Mouse (Mus musculus) T-helper 2 cell (primary cell): ENCODE results near the gene Snapc1.

Source experiments
- in situ Hi-C: fragments of 300-600 bp; cut with MboI, MseI; formaldehyde crosslinking; loops from one replicate; pipeline ENCODE4 v1.15.1; 2025; ENCODE audit warnings: high pct_unique_total_duplicates

Gene Snapc1

GRCm38 (mm10) chr12:73964291-73965281 lies at the start of gene Snapc1:
TSS of gene Snapc1 (plus strand) at chr12:73964481.
- in situ Hi-C loops, result loop anchor here (25.0 kb wide), 1 partner anchor 252 kb away; no protein-coding TSS in a partner anchor

GRCm38 (mm10) chr12:73918479-73918878 lies 45.8 kb upstream of the Snapc1 start:
- in situ Hi-C loops, result no loop called here

GRCm38 (mm10) chr12:73930266-73930665 lies 34.0 kb upstream of the Snapc1 start:
- in situ Hi-C loops, result no loop called here

GRCm38 (mm10) chr12:73931274-73931673 lies 33.0 kb upstream of the Snapc1 start:
- in situ Hi-C loops, result no loop called here

GRCm38 (mm10) chr12:73934528-73934927 lies 29.8 kb upstream of the Snapc1 start:
- in situ Hi-C loops, result no loop called here

- in situ Hi-C loops, result no loop called here
Observed at GRCm38 (mm10) chr12:73937353-73937752, 26.9 kb upstream of the Snapc1 start, which contains the start of gene Gm49321. TSS of gene Gm49321 (plus strand) at chr12:73937653.

GRCm38 (mm10) chr12:73939542-73939941 lies 24.7 kb upstream of the Snapc1 start:
- in situ Hi-C loops, result no loop called here

- in situ Hi-C loops, result no loop called here
Observed at GRCm38 (mm10) chr12:73948415-73948814, 15.9 kb upstream of the Snapc1 start.

- in situ Hi-C loops, result loop anchor here (25.0 kb wide), 1 partner anchor 237 kb away; no protein-coding TSS in a partner anchor
Observed at GRCm38 (mm10) chr12:73949318-73950058, 14.8 kb upstream of the Snapc1 start.

GRCm38 (mm10) chr12:73952879-73953278 lies 11.4 kb upstream of the Snapc1 start:
- in situ Hi-C loops, result loop anchor here (25.0 kb wide), 1 partner anchor 241 kb away; no protein-coding TSS in a partner anchor

GRCm38 (mm10) chr12:73953420-73954186 lies 10.7 kb upstream of the Snapc1 start:
- in situ Hi-C loops, result loop anchor here (25.0 kb wide), 1 partner anchor 241 kb away; no protein-coding TSS in a partner anchor

- in situ Hi-C loops, result loop anchor here (25.0 kb wide), 1 partner anchor 242 kb away; no protein-coding TSS in a partner anchor
Observed at GRCm38 (mm10) chr12:73954785-73955184, 9.5 kb upstream of the Snapc1 start.

- in situ Hi-C loops, result loop anchor here (25.0 kb wide), 1 partner anchor 245 kb away; no protein-coding TSS in a partner anchor
Observed at GRCm38 (mm10) chr12:73957676-73958075, 6.6 kb upstream of the Snapc1 start.

- in situ Hi-C loops, result loop anchor here (25.0 kb wide), 1 partner anchor 247 kb away; no protein-coding TSS in a partner anchor
Observed at GRCm38 (mm10) chr12:73958830-73959229, 5.5 kb upstream of the Snapc1 start.

- in situ Hi-C loops, result loop anchor here (25.0 kb wide), 1 partner anchor 257 kb away; no protein-coding TSS in a partner anchor
Observed at GRCm38 (mm10) chr12:73969142-73969541, 4.9 kb downstream of the Snapc1 start.

- in situ Hi-C loops, result loop anchor here (25.0 kb wide), 1 partner anchor 262 kb away; no protein-coding TSS in a partner anchor
Observed at GRCm38 (mm10) chr12:73974584-73974983, 10.3 kb downstream of the Snapc1 start.

GRCm38 (mm10) chr12:73978144-73978543 lies 13.9 kb downstream of the Snapc1 start:
- in situ Hi-C loops, result no loop called here

GRCm38 (mm10) chr12:73979667-73980066 lies 15.4 kb downstream of the Snapc1 start:
- in situ Hi-C loops, result no loop called here

GRCm38 (mm10) chr12:73982533-73982932 lies 18.3 kb downstream of the Snapc1 start:
- in situ Hi-C loops, result no loop called here

GRCm38 (mm10) chr12:73986299-73986698 lies 22.0 kb downstream of the Snapc1 start:
- in situ Hi-C loops, result no loop called here
